Mouse (Mus musculus): ENCODE data around the gene Cxcr1.
A peak's percentile ranks its signal among the peaks of the same experiment; 100 is the strongest.
"Not testable (repeated sequence)": the region's sequence is repeated elsewhere in the genome, so short reads cannot be mapped to it uniquely, and the experiment has no call there.

The Cxcr1 gene

GRCm38 (mm10) chr1:74195961-74196360 lies 1.5 kb upstream of the Cxcr1 start:
- DNase-seq = peak; percentile 45

- no peak for DNase-seq
Measured at GRCm38 (mm10) chr1:74192711-74193110, 1.7 kb downstream of the Cxcr1 start.

GRCm38 (mm10) chr1:74190471-74190870 lies 4.0 kb downstream of the Cxcr1 start:
- DNase-seq = no peak

GRCm38 (mm10) chr1:74183006-74183405 lies 11.4 kb downstream of the Cxcr1 start:
- DNase-seq = no peak

- DNase-seq = no peak
Measured at GRCm38 (mm10) chr1:74181462-74181861, 13.0 kb downstream of the Cxcr1 start.

GRCm38 (mm10) chr1:74179624-74180408 lies 14.6 kb downstream of the Cxcr1 start:
- DNase-seq = no peak

GRCm38 (mm10) chr1:74178618-74179017 lies 15.8 kb downstream of the Cxcr1 start:
- DNase-seq = no peak

- DNase-seq = no peak
Measured at GRCm38 (mm10) chr1:74175731-74176130, 18.7 kb downstream of the Cxcr1 start.

- DNase-seq = peak; percentile 23
Measured at GRCm38 (mm10) chr1:74172722-74173121, 21.7 kb downstream of the Cxcr1 start.

GRCm38 (mm10) chr1:74169721-74170120 lies 24.7 kb downstream of the Cxcr1 start:
- no peak for DNase-seq

GRCm38 (mm10) chr1:74167136-74167535 lies 27.3 kb downstream of the Cxcr1 start:
- DNase-seq = no peak

GRCm38 (mm10) chr1:74160036-74160435 lies 34.4 kb downstream of the Cxcr1 start:
- DNase-seq = no peak

GRCm38 (mm10) chr1:74159613-74160012 lies 34.8 kb downstream of the Cxcr1 start:
- not testable (repeated sequence) for DNase-seq

- no peak for DNase-seq
Measured at GRCm38 (mm10) chr1:74156381-74156910, 38.0 kb downstream of the Cxcr1 start.

- no peak for DNase-seq
Measured at GRCm38 (mm10) chr1:74155435-74156012, 38.9 kb downstream of the Cxcr1 start.

- no peak for DNase-seq
Measured at GRCm38 (mm10) chr1:74153461-74154184, 40.8 kb downstream of the Cxcr1 start, which contains the start of gene Cxcr2. TSS of gene Cxcr2 (plus strand) at chr1:74153989.

- no peak for DNase-seq
Measured at GRCm38 (mm10) chr1:74151091-74151490, 43.3 kb downstream of the Cxcr1 start.

- no peak for DNase-seq
Measured at GRCm38 (mm10) chr1:74150101-74150500, 44.3 kb downstream of the Cxcr1 start.

- DNase-seq = no peak
Measured at GRCm38 (mm10) chr1:74149106-74149885, 45.1 kb downstream of the Cxcr1 start.
